Mouse (Mus musculus): ENCODE results near the gene Hcls1. TPM values are rescaled to one million over a fixed set of nuclear protein-coding genes. Genes with fewer than 3 reads are reported as not detected.

Hcls1 gene
- polyA plus RNA-seq, 1 experiment, result 114 TPM

DNA sequence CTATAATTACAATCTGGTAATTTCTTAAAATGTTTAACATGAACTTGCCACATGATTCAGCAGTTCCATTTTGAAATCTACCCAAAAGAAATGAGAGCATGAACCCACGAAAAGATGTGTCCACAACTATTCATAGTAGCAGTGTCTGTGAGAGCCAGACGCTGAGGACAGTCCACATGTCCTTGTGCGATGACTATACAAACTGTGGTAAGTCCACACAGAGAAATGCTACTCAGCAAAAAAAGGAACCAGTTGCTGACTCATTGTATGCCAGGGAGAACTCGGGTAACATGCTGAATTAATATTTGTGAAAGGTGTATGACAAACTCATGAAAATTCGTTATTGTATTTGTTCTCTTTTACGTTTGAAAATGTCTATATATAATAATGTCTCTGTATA is 62.9 kb downstream of the Hcls1 start:
- TF ChIP-seq CTCF (IDR thresholded peaks at IDR 0.05; ENCODE audit: extremely low read depth, insufficient read depth, insufficient read length, insufficient replicate concordance) (no peak), POLR2A (IDR thresholded peaks at IDR 0.05; ENCODE audit: low read depth, low read length) (no peak)
- Histone ChIP-seq H3K4me3 (ENCODE audit: extremely low read depth, insufficient read depth, insufficient read length) (no peak overlapping the region), H3K27me3 (ENCODE audit: control insufficient read depth, insufficient read depth, low read length) (no peaks in the 10 kb centered on the region), H3K36me3 (ENCODE audit: control insufficient read depth, insufficient read depth, low read length) (no peaks in the 10 kb centered on the region), H3K27ac (ENCODE audit: insufficient read depth, low read length) (no peak overlapping the region), H3K4me1 (ENCODE audit: control insufficient read depth, insufficient read depth, insufficient read length) (no peaks in the 10 kb centered on the region)
- WGBS, result 39% methylated on average over 6 of the region's 6 CpGs
- DNase-seq (ENCODE audit: low read depth in 1 of 2, low spot score in 2 of 2), result no peak

DNA sequence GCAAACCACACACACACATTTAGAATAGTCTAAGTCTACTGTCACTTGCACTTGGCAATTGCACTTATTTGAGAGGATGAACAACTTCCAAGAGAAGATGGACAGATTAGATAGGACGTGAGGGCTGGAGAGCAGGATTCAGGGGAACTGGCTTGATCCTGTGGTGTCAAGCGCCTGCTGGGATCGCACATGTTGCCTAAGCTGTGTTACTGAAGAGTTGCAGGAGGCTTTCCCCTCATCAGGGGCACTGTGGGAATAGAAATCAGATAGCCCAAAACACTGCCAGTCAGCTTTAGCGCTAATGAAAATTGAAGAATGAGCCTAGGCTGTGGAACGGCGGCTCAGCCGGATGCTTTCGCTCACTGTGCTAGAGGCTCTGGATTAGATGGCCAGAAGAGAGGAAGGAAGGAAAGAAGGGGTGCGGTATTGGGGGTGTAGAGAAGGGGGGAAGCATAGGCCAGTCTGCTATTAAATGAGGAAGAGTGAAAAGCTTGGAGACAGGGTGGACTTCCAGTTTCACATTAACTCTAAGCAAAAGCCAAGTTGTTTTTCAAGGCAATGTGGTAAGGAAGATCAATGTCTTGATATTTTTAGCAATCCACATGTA is 64.7 kb downstream of the Hcls1 start:
- DNase-seq (ENCODE audit: low read depth in 1 of 2, low spot score in 2 of 2), result no peak
- 41% methylated on average over 9 of the region's 9 CpGs for WGBS
- Histone ChIP-seq H3K27ac (ENCODE audit: insufficient read depth, low read length) (no peak overlapping the region), H3K36me3 (ENCODE audit: control insufficient read depth, insufficient read depth, low read length) (no peaks in the 10 kb centered on the region), H3K4me3 (ENCODE audit: extremely low read depth, insufficient read depth, insufficient read length) (no peak overlapping the region), H3K4me1 (ENCODE audit: control insufficient read depth, insufficient read depth, insufficient read length) (no peaks in the 10 kb centered on the region), H3K27me3 (ENCODE audit: control insufficient read depth, insufficient read depth, low read length) (no peaks in the 10 kb centered on the region)
- TF ChIP-seq CTCF (IDR thresholded peaks at IDR 0.05; ENCODE audit: extremely low read depth, insufficient read depth, insufficient read length, insufficient replicate concordance) (no peak), POLR2A (IDR thresholded peaks at IDR 0.05; ENCODE audit: low read depth, low read length) (no peak)

DNA sequence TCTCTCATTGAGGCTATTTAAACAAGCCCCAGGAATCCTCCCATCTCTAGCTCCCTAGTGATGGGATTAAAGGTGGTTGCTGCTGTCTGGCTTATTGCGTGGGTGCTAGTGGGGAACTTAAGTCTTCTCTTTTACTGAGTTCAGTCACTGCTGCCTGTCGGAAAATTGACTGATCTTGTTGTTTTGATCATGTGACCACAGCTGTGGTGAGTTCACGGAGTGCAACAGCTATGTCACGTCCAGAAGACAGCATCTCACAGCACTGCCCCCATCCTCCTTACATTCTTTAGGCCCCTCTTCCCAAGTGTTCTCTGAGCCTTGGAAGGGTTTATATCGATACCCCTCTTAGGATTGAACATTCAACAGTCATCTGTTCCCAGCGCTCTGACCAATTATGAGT is 74.5 kb downstream of the Hcls1 start:
- H3K36me3 ChIP-seq (ENCODE audit: control insufficient read depth, insufficient read depth, low read length), result no peaks in the 10 kb centered on the region
- DNase-seq (ENCODE audit: low read depth in 1 of 2, low spot score in 2 of 2), result no peak
- WGBS, result 82% methylated on average over 6 of the region's 6 CpGs
- TF ChIP-seq CTCF (IDR thresholded peaks at IDR 0.05; ENCODE audit: extremely low read depth, insufficient read depth, insufficient read length, insufficient replicate concordance) (no peak), POLR2A (IDR thresholded peaks at IDR 0.05; ENCODE audit: low read depth, low read length) (no peak)
- no peak overlapping the region for H3K27ac ChIP-seq (ENCODE audit: insufficient read depth, low read length)
- peaks cover 7% of the 10 kb centered on the region for H3K4me1 ChIP-seq (ENCODE audit: control insufficient read depth, insufficient read depth, insufficient read length)
- no peak overlapping the region for H3K4me3 ChIP-seq (ENCODE audit: extremely low read depth, insufficient read depth, insufficient read length)
- no peaks in the 10 kb centered on the region for H3K27me3 ChIP-seq (ENCODE audit: control insufficient read depth, insufficient read depth, low read length)

DNA sequence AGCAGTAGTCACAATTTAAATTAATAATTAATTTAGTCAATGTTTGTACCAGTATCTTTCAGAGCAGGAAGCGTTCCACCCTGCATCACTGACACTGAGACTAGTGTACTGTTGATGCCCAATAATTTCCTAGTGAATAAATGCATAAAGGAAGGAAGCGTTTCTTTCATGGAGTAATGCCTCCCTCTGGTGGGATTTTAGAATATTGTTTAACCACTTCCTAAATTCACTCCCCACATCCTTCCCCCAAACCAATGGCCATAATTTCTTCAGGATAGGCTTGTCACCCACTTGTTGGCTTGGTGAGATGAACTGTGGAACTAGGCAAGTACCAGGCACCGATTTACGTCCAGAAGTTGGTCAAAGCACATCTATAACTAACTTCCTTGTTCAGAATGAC is 75.6 kb downstream of the Hcls1 start:
- Histone ChIP-seq H3K4me1 (ENCODE audit: control insufficient read depth, insufficient read depth, insufficient read length) (peaks cover 7% of the 10 kb centered on the region), H3K4me3 (ENCODE audit: extremely low read depth, insufficient read depth, insufficient read length) (no peak overlapping the region), H3K27ac (ENCODE audit: insufficient read depth, low read length) (no peak overlapping the region), H3K27me3 (ENCODE audit: control insufficient read depth, insufficient read depth, low read length) (no peaks in the 10 kb centered on the region), H3K36me3 (ENCODE audit: control insufficient read depth, insufficient read depth, low read length) (no peaks in the 10 kb centered on the region)
- DNase-seq (ENCODE audit: low read depth in 1 of 2, low spot score in 2 of 2), result peak in 1 of 2 experiments; percentile 27
- WGBS, result 8% methylated on average over 4 of the region's 4 CpGs
- TF ChIP-seq CTCF (IDR thresholded peaks at IDR 0.05; ENCODE audit: extremely low read depth, insufficient read depth, insufficient read length, insufficient replicate concordance) (no peak), POLR2A (IDR thresholded peaks at IDR 0.05; ENCODE audit: low read depth, low read length) (no peak)

DNA sequence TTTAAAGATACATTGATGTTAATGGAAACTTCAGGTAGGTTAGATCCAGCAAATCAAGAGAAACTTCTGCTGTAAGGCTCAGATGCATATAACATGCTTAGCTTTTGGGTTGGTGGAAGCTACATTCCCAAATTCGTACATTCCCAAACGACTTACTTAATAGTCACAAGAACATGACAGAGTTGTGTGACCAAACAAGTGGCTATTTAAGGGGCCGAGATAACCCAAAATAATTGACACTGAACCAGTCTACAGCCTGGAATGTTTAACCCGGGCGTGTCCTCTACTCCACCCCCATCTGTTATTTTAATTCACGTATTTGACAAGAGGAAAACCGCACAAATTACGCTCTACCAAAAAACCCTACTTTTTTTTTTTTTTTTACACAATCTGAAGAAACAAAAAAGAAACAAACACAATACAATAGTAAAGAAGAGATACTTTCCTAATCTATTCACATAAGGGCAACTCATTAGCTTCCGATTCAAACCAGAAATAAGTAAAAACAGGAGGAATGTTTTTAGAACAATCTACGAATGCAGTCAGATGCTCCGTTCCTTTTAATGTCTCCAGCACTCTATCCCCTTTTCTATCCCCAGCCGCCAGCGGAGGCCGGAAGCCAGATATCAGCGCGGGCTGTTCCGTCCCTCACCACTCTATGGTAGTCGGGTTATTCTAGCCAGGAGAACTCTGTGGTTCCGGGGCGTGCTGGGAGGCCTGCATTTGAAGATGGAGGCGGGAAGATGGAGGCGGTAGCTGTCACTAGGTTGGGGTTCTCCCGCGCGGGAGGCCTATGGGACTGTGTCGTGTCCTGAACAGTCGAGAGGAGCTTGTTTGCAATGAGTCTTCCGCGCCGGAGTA is 76.5 kb downstream of the Hcls1 start, which contains the start of gene Polq:
Gene Polq (plus strand): TSS at position 726 of the 861 bp plus-strand sequence.
- Histone ChIP-seq H3K4me1 (ENCODE audit: control insufficient read depth, insufficient read depth, insufficient read length) (peaks cover 7% of the 10 kb centered on the region), H3K4me3 (ENCODE audit: extremely low read depth, insufficient read depth, insufficient read length) (peak within 1 kb of the TSS; percentile 71), H3K27ac (ENCODE audit: insufficient read depth, low read length) (no peak within 1 kb of the TSS), H3K36me3 (ENCODE audit: control insufficient read depth, insufficient read depth, low read length) (no peaks in the 10 kb centered on the region), H3K27me3 (ENCODE audit: control insufficient read depth, insufficient read depth, low read length) (no peaks in the 10 kb centered on the region)
- TF ChIP-seq POLR2A (IDR thresholded peaks at IDR 0.05; ENCODE audit: low read depth, low read length) (no peak; the same call in 1 of the 2 replicates), CTCF (IDR thresholded peaks at IDR 0.05; ENCODE audit: extremely low read depth, insufficient read depth, insufficient read length, insufficient replicate concordance) (no peak)
- WGBS, result 1% methylated on average over 30 of the region's 30 CpGs
- DNase-seq (ENCODE audit: low read depth in 1 of 2, low spot score in 2 of 2), result peak; percentile 87 to 90

DNA sequence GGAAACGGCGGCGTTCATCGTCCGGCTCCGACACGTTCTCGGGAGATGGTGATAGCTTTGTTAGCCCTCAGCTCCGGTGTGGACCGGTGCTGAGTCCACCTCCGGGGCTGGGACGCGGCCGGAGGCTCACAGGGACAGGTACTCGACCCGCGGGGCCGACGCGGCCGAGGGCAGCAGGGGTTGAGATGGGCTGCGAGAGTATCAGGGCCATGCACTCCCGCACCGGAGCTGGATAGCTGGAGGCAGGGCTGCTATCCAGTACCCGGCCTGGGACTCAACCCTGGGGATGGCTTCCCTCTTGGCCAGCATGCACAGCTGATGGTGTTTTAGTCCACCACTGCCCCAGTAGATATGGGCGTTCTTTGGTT is 77.1 kb downstream of the Hcls1 start:
- WGBS, result under 1% methylated on average over 26 of the region's 26 CpGs

More for the DNA sequence above, 77.1 kb downstream of the Hcls1 start:
- Histone ChIP-seq H3K4me3 (ENCODE audit: extremely low read depth, insufficient read depth, insufficient read length) (peak overlapping the region; percentile 71), H3K36me3 (ENCODE audit: control insufficient read depth, insufficient read depth, low read length) (no peaks in the 10 kb centered on the region), H3K27me3 (ENCODE audit: control insufficient read depth, insufficient read depth, low read length) (no peaks in the 10 kb centered on the region), H3K27ac (ENCODE audit: insufficient read depth, low read length) (no peak overlapping the region), H3K4me1 (ENCODE audit: control insufficient read depth, insufficient read depth, insufficient read length) (peaks cover 7% of the 10 kb centered on the region)
- DNase-seq (ENCODE audit: low read depth in 1 of 2, low spot score in 2 of 2), result no peak
- no peak for TF ChIP-seq POLR2A (IDR thresholded peaks at IDR 0.05; ENCODE audit: low read depth, low read length)
- no peak for TF ChIP-seq CTCF (IDR thresholded peaks at IDR 0.05; ENCODE audit: extremely low read depth, insufficient read depth, insufficient read length, insufficient replicate concordance)
